Mouse (Mus musculus): ENCODE results near the gene B3galt6.

The B3galt6 gene

DNA sequence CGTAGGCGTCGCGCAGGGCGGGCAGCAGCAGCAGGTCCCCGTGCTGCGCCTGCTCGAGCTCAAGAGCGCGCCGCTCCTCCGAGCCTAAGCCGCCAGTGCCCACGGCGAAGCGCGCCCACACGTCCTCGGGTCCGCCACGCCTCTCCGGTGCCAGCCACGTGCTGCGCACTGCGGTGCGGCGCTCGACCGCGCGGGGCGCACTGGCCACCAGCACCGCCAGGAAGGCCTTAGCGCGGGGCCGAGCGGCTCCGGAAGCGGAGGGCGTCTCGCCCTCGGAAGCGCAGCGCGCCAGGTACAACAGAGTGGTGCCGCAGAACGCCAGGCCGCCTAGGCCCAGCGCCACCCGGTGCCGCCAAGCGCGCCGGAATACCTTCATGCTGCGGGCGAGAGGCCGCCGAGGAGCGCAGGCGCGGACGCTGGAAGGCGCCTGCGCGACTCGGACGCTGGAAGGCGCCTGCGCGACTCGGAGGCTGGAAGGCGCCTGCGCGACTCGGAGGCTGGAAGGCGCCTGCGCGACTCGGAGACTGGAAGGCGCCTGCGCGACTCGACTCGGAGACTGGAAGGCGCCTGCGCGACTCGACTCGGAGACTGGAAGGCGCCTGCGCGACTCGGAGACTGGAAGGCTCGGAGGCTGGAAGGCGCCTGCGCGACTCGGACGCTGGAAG is at the start of gene B3galt6, which contains the start of gene Sdf4:
TSS of gene B3galt6 (minus strand) at position 409 of the 665 bp plus-strand sequence.
TSS of gene Sdf4 (plus strand) at position 632 of the 665 bp plus-strand sequence.
- DNase-seq (ENCODE audit: low spot score), result peak; percentile 82

DNA sequence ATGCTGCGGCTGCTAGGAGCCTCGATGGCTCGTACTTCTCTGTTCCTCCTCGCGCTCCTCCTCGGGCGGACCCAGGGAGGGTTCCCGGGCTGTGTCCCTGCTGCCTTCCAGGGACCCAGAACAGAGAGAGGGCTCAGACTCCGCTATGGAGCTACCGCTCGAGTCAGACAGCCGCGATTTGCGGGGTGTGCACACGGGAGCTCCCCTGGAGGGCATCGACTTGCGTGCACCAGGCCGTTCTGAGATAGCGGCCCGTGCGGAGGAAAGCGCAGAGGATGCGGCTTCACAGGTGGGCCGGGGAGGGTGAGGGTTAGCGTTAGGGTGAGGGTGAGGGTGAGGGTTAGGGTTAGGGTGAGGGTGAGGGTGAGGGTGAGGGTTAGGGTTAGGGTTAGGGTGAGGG is 42.5 kb upstream of the B3galt6 start:
- DNase-seq (ENCODE audit: low spot score), result no peak

DNA sequence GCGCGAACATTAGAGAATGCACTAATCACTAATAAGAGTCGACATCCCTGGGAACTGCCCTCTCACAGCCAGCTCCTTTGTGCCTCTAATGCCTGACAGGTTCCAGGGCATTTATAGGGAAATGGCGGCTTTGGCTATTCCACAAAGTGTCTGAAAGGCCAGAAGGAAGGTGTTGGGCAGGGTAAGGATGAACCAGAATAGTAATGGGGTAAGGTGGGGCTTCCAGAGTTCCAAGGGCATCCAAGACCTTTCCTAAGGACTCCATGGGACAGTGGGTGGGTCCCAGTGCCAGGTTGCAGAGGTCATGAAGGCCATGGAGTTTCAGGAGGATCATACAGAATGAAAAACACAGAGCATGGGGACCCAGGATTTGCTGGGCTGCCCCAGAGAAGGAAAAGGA is 41.9 kb upstream of the B3galt6 start:
- DNase-seq (ENCODE audit: low spot score), result no peak

DNA sequence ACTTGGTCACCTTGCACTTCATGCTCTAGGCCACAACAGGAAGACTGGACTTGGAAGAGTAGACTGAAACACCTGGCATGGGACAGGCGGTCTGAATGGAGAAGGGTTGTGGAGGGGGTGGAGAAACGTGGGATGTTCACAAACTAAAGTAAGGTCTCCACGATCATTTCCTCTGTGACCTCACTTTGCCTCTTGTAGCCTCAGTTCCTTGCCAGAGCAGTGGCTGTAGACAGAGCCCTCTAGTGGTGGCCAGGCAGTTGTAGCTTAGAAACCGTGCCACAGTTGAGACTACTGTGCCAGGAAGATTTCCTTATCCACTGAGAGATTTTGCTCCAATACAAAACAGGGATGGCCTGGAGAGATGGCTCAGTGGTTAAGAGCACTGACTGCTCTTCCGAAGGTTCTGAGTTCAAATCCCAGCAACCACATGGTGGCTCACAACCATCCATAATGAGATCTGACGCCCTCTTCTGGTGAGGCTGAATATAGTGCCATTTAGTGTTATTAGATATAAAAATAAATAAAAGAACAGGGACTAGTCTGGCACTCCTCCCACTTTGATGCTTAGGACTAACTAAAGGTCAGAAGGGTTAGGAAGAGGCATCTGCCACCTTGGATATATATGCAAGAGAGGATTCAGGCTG is 41.1 kb upstream of the B3galt6 start:
- peak; percentile 87 for DNase-seq (ENCODE audit: low spot score)

DNA sequence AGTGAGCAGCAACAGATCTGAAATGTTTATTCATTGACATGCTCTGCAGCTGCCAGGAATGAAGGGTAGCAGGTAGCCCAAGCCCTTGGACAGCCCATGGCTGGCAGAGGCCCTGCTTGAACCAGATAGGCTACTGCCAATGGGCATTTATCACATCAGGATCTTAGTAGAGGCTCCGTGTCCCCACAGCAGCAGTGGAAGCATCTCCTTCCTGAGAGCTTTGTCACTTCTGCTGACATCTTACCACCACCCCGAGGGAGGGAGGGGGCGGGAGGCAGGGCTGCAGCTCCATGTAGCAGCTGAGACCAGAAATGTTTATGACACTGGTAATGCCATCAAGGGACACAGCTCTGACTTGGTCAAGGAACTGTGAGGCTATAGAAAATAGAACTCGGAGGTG is 40.4 kb upstream of the B3galt6 start:
- no peak for DNase-seq (ENCODE audit: low spot score)

DNA sequence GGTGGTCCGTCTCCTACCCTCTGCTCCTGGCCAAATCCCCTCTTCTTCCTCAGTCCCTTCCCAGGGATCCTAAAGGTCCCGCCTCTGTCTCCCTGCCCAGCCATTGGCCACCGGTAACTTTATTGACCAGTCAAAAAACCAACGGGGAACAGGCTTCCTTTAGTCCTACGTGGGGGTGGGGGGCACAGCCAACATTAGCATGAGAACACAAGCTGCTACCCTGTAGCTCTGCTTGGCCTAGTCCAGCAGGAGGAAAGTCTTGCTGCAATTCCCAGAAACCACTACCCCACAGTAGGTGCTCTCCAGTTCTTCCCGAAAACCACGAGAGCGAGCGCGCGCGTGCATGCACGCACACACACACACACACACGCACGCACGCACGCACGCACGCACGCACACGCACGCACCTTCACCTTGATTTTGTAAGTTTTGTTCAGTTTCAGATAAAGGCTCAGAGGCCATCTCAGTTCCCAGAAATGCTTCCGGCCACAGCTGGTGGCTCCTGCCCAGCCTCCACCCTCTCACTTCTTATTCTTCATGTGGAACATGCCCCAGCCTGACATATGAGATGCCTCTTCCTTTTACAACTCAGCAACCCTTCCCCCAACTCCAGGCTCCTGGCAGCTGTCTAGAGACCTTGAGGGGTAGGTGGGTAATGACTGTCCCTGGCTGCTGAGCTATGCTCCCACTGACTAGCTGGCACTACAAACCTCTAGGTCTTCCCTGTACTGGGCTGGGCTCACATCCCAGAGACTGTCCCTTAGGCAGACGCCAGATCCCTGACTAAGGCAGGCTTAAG is 39.3 kb upstream of the B3galt6 start:
- peak; percentile 88 for DNase-seq (ENCODE audit: low spot score)

DNA sequence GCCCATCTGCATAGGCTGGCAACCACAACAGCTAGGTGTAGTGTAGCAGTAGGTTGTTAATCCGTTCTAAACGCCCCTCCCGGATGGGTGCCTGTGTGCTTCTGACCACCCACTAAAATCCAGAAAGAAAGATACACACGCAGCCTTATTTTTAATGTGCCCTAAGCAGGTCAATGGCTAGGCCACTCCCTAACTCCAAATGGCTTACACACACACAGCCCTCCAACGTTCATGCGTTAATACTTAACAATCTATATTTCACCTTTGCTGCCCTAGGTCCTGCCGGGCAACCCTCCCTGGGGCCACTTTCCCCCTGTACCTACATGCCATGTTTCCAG is 38.8 kb upstream of the B3galt6 start:
- no peak for DNase-seq (ENCODE audit: low spot score)

DNA sequence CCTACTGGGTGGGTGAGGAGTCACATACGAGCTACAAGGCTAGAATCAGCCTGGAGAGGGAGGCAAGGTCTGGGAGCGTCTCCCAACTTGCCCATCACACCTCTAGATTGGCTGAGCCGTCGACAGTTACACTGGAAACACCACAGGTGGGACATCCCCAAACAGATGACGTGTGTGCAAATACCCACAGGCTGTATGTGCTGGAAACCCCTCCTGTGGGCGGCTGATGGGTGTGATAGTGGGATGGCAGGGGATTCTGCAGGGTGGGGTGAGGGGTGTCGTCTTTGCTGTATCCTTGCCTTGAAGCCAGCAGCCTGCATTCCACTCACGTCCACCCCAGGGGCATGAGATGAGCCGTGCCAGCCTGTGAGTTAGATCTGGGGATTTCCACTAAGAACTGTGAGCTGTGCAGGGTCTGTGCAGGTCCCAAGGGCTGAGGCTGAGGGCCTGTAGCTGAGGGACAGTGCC is 38.2 kb upstream of the B3galt6 start:
- DNase-seq (ENCODE audit: low spot score), result no peak

DNA sequence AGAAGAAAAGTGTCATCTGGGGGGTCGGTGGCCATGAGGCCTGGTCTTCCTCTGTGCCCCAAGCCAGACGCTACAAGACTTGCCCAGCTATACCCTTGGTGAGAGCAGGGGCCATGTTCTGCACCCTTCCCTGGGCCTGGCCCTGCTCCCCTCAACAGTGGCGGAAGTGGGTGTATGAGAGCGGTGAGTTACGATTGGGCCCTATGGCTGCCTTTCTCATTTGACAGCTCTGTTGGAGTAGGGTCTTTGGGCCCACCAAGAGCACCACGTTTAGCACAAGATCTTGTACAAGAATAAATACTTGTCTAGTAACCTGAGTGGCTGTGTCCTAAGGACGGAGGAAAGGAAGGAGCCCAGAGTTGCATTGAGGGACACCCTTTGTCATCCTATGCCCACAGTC is 36.1 kb upstream of the B3galt6 start:
- no peak for DNase-seq (ENCODE audit: low spot score)

DNA sequence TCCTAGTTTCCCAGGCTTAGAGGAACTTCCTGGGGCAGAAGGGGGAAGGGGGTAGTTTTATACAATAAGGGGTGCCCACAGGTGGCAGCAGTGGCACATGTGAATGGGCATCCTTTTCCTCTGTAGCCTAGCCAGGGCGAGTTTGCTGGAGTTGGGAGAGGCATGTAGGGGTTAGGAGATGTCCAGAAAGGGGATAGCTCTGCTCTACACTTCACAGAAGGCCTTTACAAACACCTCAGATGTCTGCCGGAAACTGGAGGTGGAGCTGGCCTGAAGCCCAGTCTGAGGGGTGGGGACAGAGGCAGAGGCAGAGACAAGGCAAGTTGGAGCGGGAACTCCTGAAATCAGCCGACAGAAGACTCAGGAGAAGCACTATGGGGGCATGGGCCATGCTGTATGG is 33.6 kb upstream of the B3galt6 start, which contains the start of gene Tnfrsf18:
TSS of gene Tnfrsf18 (plus strand) at position 152 of the 400 bp plus-strand sequence.
- no peak for DNase-seq (ENCODE audit: low spot score)

DNA sequence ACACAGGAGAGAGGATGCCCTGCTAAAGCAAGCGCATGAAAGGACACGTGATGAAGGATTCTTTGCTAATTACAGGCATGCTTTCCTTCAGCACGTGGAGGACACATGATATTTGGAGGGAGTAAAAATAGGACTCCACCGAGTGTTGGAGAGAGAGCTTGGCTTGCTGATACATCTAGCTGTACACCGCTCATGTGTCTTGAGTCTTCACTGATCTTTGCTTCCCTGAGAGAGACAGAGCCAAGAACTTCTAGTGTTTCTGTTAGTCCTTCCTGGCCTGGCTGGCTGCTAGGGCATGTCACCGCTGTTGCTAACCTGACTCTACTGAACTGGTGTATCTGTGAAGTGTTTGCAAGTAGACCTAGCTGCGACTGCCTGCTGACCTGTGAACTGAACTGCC is 31.7 kb upstream of the B3galt6 start:
- no peak for DNase-seq (ENCODE audit: low spot score)

DNA sequence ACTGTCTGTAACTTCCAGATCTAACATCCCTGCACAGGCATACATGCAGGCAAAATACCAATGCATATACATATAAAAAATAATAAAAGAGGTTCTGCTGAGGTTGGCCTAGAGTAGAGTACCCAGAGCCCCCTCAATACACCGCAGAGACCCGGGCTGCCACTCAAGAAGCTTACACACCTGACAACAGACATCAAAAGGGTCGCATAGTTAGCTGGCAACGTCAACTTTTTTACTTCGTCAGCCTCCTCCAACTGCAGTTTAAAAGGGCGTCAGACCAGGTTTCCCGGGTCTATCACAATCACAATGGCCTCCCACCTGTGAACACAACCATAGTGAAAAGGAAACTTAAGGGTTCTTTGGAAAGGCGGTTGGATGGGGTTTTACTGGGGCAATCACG is 31.1 kb upstream of the B3galt6 start:
- no peak for DNase-seq (ENCODE audit: low spot score)

DNA sequence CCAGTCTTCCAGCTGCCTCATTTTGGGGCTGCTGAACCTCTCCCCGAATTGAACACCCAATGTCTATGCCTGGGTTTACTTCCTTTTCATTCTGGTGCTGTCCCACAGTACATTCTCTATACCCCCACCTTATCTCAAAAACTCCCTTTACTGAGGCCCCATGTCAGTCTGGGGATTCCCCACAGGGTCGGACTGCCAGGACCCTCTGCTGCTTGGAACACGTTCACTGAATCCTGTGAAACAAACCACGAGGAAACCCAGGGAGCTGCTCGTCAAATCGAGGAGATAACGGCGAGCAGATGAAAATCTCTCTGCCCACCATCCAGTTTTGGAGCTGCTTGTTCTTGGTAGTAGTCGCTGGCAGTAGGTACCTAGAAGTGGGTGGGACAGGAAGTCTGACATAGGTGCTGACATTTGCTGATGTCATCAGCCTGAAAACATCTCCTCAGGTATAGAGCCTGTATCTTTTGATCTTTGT is 29.5 kb upstream of the B3galt6 start:
- no peak for DNase-seq (ENCODE audit: low spot score)

DNA sequence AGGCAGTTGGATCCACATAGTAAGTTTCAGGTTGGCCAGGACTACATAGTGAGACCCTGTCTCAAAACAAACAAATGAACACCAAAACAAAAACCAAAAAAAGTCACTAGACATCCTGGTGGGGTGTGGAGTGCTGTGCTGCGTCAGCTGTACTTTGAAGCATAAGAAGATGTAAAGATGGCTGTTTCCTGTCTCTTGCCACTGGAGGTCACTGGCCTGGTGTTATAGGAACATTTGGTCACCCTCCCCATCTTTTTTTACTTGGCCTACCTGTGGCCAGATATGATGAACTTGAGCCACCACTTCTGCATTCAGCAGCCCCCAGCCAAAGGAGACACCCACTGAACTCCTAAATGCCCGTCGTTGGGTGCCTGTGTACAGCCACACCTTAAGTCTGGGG is 28.9 kb upstream of the B3galt6 start:
- DNase-seq (ENCODE audit: low spot score), result no peak

DNA sequence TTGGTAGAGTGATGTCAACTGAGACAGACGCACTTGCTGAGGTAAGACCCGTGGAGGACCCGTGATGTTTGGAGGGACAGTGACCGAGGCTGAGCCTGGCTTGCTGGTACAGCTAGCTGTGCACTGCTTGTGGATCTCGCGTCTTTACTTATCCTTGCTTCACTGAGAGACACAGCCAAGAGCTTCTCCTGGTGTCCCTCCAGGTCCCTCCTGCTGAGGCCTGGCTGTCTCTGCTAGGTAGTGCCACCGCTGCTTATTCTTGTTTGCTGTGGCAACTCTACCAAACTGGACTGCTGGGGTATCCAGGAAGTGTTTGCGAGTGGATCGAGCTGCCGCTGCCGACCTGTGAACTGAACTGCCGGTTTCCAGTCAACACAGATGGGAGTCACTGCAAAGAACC is 27.3 kb upstream of the B3galt6 start:
- no peak for DNase-seq (ENCODE audit: low spot score)

DNA sequence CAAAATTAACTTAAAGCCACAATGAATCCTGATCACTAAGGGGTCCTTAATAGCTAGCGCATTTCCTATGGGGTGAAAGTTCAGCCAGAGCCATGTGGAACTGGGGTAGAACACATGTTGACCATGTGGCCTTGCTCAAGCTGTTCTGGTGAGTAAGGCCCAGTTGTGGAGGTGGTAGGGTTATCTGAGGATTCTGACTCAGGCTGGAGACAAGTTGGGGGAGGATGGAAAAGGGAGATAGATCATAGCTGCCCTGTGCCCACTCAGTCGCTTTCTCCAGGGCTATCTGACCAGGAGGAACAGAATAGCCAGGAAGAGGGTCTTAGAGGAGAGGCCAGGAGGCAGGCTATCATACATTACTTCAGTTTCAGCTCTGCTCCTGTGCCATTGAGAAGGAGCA is 22.0 kb upstream of the B3galt6 start:
- peak; percentile 24 for DNase-seq (ENCODE audit: low spot score)

DNA sequence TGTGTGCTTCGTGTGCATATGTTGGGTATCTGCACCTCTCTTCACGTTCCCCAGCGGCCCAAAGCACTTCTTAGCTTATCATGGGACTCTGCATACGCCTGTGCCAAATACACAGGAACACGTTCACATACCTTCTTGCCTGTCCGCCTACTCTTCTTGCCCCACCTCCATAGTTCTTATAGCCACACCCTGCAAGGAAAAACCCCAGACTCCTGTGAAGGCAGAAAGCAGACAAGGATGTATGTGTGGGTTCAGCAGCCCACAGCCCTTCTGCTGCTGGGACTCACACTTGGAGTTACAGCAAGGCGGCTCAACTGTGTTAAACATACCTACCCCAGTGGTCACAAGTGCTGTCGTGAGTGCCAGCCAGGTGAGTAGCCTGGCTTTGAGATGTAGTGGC is 21.2 kb upstream of the B3galt6 start, which contains the start of gene Tnfrsf4:
TSS of gene Tnfrsf4 (plus strand) at position 207 of the 400 bp plus-strand sequence.
- no peak for DNase-seq (ENCODE audit: low spot score)

DNA sequence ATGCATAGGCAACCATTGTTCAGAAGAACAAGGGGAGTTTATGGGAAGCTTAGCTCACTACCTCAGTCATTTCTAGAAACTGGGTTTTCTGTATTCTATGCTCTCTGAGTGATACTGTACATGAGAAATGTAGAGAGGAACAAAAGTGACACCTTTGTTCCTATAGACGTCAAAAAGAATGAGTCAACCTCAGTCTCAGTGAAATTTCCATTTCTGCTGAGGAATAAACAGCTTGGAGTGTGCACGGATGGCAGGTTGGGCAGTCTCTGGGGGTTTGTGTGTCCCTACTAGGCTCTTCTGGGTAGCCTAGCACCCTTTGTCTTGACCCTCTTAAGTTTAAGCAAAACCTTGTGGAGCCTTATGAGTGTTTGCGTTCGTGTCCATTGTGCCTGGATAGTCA is 15.9 kb upstream of the B3galt6 start:
- DNase-seq (ENCODE audit: low spot score), result no peak

DNA sequence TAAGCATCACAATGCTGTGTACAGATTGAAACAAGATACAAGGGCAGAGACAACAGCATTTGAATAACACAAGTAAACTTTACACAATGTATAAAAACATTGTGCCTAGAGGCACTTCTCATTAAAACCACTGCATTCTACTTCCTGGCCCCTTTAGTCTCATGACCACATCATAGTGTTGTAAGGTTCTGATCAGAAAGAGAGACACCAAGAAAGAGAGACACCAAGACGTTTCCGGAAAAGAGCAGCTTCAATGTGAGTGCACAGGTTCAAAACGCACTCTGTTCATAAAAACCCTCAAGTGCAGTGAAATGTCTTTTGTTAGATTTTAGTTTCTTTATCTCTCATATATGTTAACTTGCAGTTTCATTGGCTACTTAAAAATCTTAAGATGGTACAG is 11.7 kb upstream of the B3galt6 start:
- DNase-seq (ENCODE audit: low spot score), result no peak

DNA sequence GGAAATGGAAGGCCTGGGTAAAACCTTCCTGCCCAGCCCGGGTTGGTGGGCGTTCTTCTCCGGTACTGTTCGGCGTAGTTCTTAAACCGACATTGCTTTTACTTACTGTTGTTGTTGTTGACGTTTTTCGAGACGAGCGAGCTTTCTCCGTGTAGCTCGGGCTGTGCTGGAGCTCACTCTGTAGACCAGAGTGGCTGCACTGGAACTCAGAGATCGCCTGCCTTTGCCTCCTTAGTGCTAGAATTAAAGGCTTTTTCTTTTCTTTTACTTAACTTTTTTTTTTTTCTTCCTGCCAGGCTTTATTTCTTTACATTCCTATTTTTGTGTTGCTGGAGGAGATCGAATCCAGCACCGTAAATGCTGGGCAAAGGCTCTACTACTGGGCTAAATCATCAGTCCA is 1.2 kb upstream of the B3galt6 start:
- no peak for DNase-seq (ENCODE audit: low spot score)

DNA sequence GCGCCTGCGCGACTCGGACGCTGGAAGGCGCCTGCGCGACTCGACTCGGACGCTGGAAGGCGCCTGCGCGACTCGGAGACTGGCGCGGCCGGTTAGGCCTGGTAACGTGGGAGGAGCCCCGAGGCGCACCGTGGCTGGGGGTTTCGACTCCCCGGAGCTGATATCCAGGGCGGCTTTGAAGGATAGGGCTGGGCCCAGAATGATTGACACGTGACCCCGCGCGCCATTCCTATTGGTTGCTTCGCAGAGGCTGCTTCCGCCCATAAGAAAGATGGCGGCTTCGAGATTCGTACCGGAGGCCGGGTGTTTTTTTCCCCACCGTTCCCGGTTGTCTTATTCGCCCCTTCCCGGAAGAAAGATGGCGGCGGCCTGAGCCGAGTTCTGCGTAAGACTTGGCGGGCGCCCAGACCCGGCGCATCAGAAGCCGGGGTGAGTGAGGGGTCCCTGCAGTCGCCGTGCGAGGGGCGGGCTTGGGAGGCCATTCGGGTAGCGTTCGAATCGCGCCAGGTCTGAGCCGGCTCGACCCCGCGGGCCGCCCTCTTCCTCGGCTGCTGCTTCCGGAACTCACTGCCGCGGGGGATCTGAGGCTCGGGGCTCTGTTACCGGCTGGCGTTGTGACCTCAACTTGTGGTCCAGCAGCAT is 578 bp upstream of the B3galt6 start:
- peak; percentile 96 for DNase-seq (ENCODE audit: low spot score)

DNA sequence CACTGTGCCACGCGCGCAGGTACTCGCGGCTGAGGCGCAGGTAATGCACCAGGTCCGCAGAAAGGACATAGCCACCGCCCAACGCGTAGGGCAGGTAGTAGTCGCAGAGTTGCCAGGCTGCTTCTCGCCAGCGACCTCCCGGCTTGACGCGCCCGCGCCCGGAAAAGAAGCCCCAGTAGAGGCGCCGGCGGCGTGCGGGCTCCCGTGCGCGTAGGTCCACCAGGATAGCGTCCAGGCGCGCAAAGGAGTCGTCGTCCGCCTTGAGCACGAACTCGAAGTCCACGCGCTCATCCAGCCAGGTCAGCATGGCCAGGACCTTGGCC is 580 bp downstream of the B3galt6 start:
- DNase-seq (ENCODE audit: low spot score), result no peak

All from adipocyte (in vitro differentiated cells).